Mouse (Mus musculus) layer of hippocampus, postnatal 14 days (tissue): ENCODE results near the gene Mepce. TPM values are rescaled to one million over a fixed set of nuclear protein-coding genes. Genes with fewer than 3 reads are reported as not detected.
"Not testable (repeated sequence)": the region's sequence is repeated elsewhere in the genome, so short reads cannot be mapped to it uniquely, and the experiment has no call there.

Source experiments
- DNase-seq, 2 experiments: peaks; one replicate each; pipeline ENCODE4 v3.0.0; 2021 to 2022; ENCODE audit warnings: low spot score in 2 of 2, mixed read lengths in 1 of 2
- long read RNA-seq, 2 experiments: library from polyadenylated mRNA; stranded (forward); transcript quantifications; one replicate each; pipeline ENCODE4 v2.0.0; 2021
- total RNA-seq, 2 experiments: library from RNA; stranded (reverse); gene quantifications; 2 replicates each; pipeline ENCODE4 v1.2.3; 2021

The Mepce gene
- 10 to 100 TPM; 33.4 to 42.0 TPM for total RNA-seq
- long read RNA-seq, experiment 1, transcript Mepce-201 (4 exons, 3,128 nt), result major isoform, 6 of 8 reads
- long read RNA-seq, experiment 1, partial matches to known transcripts, result 1 of 8 reads
- long read RNA-seq, experiment 1, other reads (novel, unspliced or antisense), result 1 of 8 reads
- long read RNA-seq, experiment 2, transcript Mepce-201 (4 exons, 3,128 nt), result major isoform, 14 of 23 reads
- long read RNA-seq, experiment 2, partial matches to known transcripts, result 3 of 23 reads
- long read RNA-seq, experiment 2, other reads (novel, unspliced or antisense), result 3 of 23 reads

DNA sequence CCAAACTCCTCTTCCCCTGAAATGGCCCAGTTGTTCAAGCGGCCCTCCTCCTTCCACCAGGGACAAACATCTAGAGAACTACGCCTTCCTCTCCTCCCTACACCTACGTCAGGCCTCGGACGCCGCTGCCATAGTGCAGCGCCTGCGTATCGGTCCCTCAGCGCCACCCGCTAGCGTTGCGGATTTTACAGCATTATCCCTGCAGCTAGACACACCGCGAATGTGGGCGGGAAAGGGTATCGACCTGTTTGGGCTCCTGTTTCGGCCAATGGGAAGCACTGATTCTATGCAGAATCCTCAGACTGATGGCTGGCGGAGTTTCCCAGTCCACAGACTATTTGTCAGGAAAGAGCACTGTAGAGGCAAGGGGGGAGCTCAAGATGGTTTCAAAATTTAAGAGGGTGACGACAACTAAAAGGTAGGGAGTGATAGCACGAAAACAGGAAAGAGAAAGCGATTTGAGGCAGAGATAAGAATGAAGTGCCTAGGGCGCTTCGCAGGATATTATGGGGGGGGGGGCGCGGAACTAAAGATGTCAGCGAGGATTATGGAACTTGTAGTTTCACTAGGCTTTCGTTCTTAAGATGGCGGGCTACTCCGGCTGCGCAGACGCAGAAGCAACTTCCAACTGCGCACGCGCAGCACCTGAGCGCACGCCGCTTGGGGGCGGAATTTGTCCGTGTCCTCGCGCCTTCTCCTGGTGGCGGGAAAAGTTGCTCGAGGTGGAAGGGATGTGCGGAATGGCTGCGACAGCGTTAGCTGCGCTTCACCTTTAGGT lies at the start of gene Mepce, which contains the start of gene Zcwpw1:
Gene Mepce, minus strand, starts transcription at position 505 of the 778 bp plus-strand sequence.
Gene Zcwpw1, plus strand, starts transcription at position 648 of the 778 bp plus-strand sequence.
- DNase-seq, result peak; percentile 97

DNA sequence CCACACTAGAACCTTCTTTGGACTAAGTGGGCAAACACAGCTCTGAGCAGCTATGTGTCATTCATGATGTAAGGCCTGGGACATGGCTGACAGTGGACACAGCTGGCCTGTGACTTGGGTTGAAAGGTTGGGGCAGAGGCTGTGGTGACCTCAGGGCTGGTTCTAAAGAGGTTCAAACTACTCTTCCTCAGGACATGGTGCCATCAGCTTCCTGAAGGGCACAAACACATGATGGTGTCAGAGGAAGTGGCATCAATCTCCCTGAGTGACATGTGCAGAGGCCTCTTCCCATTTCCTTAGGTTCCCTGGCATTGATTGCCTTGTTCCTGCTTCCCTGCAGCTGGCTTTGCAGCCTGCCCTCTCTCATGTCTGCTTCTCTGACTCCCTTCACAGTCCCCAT lies 49.7 kb upstream of the Mepce start:
- not testable (repeated sequence) for DNase-seq

DNA sequence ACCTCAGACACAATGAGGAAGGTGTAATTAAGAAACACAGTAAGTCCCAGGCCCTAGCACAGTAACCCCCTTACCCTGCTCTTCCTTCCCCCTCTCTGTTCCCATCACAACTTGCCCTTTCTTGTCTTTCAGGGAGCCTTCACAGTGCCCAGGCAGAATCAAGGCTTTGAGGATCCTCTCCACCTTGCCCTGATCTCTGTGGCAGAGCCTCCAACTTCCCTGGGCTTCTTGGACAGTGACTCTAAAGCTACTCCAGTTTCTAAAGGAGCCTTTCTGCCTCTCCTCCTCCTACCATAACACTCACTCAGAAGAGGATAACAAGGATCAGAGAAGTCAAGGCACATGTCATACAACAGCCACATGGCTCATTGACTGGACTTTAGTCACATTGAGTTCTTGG lies 49.2 kb upstream of the Mepce start:
- no peak for DNase-seq

DNA sequence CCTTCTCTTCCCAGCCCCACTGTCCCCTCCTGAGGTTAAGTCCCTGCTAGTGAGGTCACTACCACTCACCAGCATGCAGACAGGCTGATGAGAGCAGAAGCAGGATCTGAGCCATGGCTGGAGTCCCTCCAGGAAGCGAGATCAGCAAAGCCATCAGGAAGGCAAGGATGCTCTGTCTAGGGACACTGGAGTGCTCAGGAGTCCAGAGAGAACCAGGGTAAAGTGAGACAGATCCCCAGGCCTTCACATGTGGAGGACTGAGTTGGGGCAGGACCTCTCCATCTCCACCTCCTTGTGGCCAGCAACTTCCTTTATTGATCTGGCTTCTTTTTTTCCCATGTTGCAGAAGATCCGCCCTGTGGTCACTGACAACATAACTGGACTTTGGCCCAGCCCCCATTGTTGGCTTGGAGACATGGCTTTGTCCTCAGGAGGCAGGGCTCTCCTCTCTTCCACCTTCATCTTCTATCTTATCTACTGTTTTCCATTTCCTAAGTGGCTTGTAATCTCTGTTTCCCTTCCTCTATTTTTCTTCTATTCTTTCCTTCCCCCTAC lies 48.6 kb upstream of the Mepce start, which contains the start of gene Pilra:
Gene Pilra, minus strand, starts transcription at position 316 of the 555 bp plus-strand sequence.
- DNase-seq, result not testable (repeated sequence)

DNA sequence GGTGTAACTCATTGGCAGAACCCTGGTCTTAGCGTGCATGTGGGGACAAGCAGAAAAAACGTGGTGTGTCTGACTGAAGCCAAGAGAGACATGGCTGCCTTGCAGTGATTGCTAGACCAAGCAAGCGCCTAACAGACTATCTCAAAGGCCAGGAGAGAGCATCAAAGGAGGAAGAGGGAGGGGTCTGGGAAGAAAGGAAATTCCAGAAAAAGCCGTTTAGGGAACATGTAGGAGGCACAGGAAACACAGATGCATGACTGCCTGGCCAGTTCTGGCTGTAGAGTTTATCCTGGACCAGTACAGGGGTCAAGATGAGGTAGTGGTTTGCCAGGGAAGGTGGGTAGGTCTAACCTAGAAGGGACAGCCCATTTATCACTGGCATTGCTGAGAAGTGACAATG lies 46.0 kb upstream of the Mepce start:
- DNase-seq, result no peak

DNA sequence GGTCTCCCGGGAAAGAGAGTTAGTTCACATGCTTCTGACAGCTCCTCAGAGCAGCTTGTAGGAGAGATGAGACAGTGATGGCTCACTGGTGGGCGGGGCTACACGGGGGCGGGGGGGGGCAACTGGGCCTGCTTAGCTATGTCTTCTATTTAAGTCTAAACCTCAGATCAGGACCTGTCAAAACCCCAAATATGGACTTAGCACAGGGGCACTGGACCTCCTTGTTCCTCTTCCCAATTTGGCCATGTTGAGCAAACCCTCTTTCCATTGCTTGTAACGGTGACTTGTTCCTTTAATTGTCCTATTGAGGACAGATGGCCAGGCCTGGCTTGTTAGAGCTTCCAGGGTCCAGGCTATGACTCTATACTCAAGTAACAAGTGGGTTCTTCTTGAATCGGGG lies 44.1 kb upstream of the Mepce start:
- DNase-seq, result no peak

DNA sequence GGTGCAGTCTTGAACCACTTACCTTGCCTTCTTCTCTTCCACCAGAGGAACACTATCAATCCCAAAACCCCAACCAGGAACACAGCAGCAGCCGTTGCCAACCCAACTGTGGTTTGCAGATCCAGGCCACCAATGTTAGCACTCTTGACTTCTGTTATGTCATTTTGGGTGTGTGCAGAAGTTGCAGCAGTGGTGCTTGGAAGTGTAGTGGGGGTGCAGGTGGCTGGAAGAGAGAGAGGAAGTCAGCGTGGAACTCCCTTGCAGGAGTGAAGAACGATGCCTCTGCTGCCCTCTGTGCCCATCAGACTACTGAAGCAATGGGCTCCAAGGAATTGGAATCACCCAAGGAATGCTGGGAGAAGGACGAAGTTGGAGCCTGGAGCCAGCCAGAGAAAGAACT lies 43.7 kb upstream of the Mepce start:
- DNase-seq, result no peak

DNA sequence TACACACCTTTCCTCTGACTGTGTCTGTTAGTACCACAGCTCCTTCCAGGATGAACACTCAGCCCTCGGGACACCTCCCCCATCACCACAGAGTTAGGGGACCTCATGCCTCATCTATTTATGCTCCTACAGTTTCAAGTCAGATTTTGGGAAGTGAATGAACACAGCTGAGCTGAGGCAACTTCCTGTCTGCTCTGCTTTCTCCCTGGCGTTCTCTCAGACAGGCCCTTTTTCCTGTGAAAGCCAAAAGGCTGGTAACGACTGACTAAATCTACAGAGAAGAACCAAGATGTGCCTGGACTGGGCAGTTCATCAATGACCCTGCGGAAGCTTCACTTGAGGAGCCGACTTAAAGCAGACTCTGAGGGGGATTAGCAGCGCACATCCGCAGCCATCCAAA lies 42.8 kb upstream of the Mepce start:
- no peak for DNase-seq

DNA sequence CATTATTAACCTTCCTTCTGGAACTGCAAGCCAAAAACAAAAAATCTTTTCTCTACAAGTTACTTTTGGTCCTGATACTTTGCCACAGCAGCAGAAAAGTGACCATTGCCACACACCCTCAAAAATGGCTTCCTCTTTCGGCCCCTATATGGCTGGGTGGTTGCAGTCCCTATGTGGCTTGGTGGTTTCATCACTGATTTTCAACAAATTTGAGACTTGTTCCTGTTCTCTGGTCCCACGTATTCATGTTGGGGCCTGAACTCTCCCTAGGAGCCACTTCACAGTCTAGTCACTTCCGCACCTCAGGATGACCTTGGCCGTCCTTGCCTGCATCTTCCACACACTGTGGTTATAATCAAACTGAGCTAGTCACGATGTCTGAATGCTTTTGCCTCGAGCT lies 41.2 kb upstream of the Mepce start:
- no peak for DNase-seq

DNA sequence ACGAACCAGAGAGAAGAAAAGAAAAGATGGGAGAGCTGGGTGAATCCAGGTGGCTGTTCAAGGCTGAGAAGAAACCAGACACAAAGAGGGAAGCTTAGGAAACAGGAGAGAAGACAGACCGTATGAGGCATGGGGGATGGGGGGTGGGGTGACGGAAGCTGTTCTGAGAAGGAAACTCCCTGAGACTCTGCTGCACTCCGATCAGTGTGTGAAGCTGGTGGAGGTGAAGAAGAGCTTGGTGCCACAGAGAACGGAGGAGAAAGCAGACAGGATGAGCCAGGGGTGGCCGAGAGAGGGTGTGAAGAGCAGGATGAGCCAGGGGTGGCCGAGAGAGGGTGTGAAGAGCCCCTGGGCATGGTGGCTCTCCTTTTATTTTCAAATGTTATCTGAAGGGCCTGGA lies 39.0 kb upstream of the Mepce start:
- no peak for DNase-seq

DNA sequence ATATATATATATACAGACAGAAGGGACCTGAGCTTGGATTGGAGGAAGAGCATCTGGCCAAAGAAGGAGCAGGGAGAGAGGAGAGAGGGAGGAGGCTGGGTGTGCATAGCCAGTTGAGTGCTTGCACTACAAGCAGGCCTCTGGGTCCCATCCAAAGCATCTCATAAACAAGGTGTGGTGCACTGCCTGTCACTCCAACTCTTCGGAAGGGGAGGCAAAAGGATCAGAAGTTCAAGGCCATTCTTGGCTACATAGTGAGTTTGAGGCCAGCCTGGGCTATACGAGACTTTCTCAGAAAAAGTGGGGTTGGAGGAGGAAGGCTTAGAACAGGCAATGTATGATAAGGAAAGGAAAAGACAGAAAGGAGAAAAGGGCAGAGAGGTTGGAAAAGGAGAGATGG lies 38.5 kb upstream of the Mepce start:
- DNase-seq, result no peak

DNA sequence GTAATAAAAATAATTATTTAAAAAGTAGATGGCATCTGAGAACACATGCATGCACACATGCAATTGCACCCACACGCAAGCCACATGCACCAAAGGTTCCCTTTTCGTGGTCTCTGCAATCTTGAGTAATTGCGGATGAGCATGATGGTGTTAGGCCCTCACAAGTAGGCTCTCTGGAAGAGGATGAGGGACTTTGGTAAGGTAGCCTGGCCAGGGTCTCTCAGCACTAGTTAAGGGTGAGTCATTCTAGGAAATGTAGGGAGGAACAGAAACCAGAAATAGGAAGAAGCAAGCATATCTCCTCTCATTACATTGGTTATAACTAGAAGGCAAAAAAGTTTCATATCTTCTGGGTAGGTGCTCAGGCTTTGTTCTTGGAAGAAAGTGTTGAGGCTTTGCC lies 37.6 kb upstream of the Mepce start:
- no peak for DNase-seq

DNA sequence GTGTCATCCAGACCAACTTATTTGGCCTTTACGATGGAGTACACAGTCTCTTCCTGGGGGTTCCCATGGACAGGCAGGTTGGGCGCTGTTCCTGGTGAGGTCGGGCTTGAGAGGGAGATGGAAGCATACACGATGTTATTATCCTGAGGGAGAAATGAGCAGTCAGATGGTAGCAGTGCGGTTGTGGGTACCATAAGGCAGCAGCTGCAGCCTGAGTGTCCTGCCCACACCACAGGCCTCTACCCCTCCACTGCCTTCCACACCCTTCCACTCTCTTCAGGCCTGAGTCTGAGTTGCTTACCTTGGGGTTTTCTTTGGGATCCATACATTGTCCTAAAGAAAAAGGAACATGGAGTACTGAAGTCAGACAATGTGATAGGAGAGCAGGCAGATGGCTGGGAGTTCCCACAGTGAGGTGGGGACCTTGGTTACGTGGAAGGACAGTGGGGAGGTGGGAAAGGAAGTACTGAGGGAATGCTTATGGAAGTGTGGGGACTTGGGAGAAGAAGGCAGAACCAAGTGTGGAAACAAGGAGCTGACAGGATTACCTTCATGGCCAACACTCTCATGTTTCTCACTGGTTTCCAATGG lies 36.1 kb upstream of the Mepce start:
- DNase-seq, result no peak

DNA sequence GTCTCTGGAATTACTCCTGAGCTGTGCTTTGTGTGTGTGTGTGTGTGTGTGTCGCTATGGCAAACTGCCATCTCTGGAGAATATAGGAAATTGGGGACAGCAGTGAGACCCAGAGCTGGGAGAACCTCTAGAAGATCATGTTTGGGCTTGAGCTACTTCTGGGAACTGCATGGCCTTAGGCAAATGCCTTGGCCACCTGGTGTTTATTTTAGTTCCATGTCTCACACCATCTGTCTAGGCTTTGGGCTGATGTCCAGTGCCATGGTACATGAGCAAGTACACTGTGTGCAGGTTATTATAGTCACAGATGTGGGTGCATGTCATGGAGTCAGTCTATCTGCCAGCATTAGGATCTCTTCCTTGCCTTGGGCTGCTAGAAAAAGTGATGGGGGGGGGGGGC lies 35.1 kb upstream of the Mepce start:
- no peak for DNase-seq

DNA sequence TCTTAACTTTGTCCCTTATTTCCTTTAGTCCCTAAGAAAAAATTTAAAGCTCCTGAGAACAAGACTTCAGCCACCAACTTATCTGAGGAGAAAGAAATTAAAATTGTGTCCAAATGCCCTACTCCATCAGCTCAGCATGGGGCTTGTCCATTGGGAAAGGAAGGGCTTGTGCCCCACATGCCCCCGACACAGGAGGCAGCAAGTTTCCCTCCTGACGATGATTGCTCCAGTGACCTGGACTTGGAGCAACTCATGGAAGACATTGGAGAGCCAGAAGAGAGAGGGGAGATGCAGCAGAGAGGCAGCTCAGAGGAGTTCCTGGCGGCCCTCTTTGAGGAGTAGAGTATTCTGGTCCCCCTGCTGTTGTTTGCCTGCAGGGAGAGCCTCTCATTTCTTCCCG lies 34.7 kb upstream of the Mepce start:
- no peak for DNase-seq

DNA sequence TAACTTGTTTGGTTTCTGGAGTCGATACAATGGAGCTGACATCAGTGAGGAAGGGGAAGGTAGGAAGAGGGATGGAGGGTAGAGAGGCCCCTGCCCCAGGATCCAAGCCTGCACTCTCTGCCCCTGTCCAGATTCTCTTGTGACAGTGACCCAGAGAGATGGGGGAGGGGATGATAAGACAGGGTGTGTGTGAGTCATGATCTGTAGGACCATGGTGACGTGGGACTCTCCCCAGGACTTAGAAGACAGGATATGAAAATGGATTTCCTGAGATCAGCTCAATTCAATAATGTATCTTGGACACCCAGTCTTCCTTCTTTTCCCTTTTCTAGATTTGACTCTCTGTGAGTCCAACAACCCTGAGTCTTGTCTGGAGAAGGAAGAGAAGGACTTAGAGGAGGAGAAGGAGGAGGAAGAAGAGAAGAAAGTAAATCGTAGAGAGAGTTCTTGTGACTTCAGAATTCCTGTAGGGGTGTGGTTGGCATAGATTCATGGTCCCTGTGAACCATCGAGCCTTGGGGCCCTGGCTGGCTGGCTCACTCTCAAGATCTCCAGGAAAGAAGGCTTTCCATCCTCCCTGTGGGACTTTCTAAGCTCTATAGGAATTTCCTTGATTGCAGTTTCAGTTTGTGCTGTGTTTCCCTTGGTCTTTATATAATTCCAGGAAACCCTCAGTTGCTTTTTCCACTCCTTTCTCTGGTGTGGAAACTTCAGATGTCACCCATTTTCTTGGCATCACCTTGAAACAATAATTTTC lies 30.2 kb upstream of the Mepce start:
- no peak for DNase-seq

DNA sequence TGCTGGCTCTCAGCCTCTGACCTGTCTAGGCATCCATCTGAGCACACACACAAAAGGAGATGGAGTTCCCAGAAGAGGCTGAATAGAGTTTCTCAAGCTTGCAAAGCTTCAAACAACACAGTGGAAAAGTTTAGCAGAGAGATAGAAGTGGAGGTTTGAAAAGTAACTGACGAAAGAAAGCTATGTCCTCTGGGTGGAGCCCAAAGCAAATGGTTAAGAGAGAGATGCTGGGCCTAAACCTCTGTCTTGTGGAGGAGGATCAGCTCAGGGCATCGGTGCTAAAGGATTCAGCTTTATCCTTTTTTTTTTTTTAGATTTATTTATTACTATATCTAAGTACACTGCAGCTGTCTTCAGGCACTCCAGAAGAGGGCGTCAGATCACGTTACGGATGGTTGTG lies 20.9 kb upstream of the Mepce start:
- no peak for DNase-seq

DNA sequence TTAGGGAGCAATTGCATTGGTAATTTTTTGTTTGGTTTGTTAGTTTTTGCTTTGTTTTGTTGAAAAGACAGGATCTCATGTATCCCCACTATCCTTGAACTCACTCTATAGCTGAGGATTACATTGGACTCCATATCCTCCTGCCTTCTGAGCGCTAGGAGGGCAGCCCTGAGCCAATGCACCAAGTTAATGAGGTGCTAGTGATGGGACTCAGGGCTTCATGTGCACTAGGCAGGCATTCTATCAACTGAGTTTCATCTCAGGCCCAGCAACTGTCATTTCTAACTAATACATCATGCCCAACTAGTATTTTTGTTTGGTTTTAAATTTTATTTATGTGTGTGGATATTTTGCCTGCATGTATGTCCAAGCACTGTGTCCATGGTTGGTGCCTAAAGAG lies 18.7 kb upstream of the Mepce start:
- DNase-seq, result no peak

DNA sequence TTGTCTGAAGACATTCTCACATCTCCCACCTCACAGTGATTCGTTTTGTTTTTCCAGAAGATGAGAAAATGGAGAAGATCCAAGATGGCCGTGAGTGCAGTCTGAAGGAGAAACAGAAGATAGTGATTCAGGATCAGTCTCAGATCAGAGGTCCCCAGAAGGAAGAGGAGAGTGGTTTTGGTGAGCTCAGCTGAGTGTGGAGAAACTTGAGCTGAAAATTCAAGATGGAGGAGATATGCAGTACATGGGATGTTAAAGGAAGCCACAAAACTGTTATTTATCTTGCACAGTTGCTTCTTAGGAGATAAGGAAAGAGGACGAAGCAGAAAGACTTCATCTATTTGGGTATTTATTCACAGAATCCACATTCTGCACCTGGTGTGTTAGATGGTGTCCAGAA lies 13.5 kb upstream of the Mepce start:
- DNase-seq, result no peak

DNA sequence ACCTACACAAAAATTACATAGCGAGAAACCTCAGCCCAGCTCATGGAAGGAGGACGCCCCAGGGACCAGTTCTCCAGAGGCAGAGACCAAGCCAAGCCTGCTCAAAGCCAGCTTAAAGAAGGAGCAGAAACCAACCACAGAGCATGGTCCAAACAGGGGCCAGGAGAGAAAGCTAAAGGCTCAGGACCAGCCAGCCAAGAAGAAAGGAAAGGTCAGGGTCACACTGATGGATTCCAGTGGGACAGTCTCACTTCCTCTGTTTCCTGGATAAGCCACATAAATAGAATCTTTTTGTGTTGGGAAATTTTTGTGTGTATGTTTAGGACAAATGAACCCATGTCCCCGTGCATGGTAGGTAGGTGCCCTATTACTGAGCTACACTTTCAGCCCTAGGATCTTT lies 9.2 kb upstream of the Mepce start:
- no peak for DNase-seq

DNA sequence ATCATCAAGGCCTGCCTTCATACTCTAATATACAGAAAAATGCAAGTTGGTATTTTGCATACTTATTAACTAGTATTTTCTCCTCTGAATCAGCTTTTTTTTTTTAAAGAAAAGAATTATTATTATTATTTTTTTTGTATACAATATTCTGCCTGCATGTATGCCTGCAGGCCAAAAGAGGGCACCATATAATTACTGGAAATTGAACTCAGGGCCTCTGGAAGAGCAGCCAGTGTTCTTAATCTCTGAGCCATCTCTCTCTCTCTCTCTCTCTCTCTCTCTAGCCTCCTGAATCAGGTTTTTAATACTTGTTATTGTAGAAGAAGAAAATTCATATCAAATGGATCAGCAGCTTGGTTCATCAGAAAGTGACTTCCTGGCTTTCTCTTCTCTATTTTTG lies 4.1 kb upstream of the Mepce start:
- no peak for DNase-seq
